Mouse (Mus musculus) forelimb bud, embryonic 11.5 days (tissue): ENCODE measurements around the gene Tmem39b.

Experiments
- DNase-seq: peaks from one replicate; pipeline ENCODE4 v3.0.0-alpha.2; 2012; ENCODE audit warnings: low read depth, low spot score

Tmem39b gene

GRCm38 (mm10) chr4:129683901-129684493 lies 12.6 kb downstream of the Tmem39b start:
- no peak for DNase-seq

GRCm38 (mm10) chr4:129681837-129682236 lies 14.8 kb downstream of the Tmem39b start:
- no peak for DNase-seq

GRCm38 (mm10) chr4:129672878-129673449 lies 23.7 kb downstream of the Tmem39b start:
- DNase-seq: no peak

- peak; percentile 88 for DNase-seq
Measured at GRCm38 (mm10) chr4:129672083-129672877, 24.4 kb downstream of the Tmem39b start, which contains the start of gene Kpna6. Gene Kpna6 (minus strand): TSS chr4:129672767.

GRCm38 (mm10) chr4:129671491-129672082 lies 25.1 kb downstream of the Tmem39b start:
- DNase-seq: peak; percentile 53

- DNase-seq: no peak
Measured at GRCm38 (mm10) chr4:129662255-129662813, 34.3 kb downstream of the Tmem39b start.

GRCm38 (mm10) chr4:129661584-129661983 lies 35.1 kb downstream of the Tmem39b start:
- no peak for DNase-seq

GRCm38 (mm10) chr4:129654770-129655169 lies 41.9 kb downstream of the Tmem39b start:
- DNase-seq: no peak

- DNase-seq: no peak
Measured at GRCm38 (mm10) chr4:129650359-129650758, 46.3 kb downstream of the Tmem39b start.

- DNase-seq: no peak
Measured at GRCm38 (mm10) chr4:129648656-129649055, 48.0 kb downstream of the Tmem39b start.

- no peak for DNase-seq
Measured at GRCm38 (mm10) chr4:129645204-129645603, 51.4 kb downstream of the Tmem39b start.

- no peak for DNase-seq
Measured at GRCm38 (mm10) chr4:129641756-129642155, 54.9 kb downstream of the Tmem39b start.

- peak; percentile 99 for DNase-seq
Measured at GRCm38 (mm10) chr4:129640638-129641467, 55.8 kb downstream of the Tmem39b start, which contains the start of gene Txlna. Gene Txlna (minus strand): TSS chr4:129641065.

- no peak for DNase-seq
Measured at GRCm38 (mm10) chr4:129640101-129640637, 56.5 kb downstream of the Tmem39b start.

GRCm38 (mm10) chr4:129639221-129639620 lies 57.4 kb downstream of the Tmem39b start:
- DNase-seq: no peak

GRCm38 (mm10) chr4:129633852-129634251 lies 62.8 kb downstream of the Tmem39b start:
- DNase-seq: no peak

- no peak for DNase-seq
Measured at GRCm38 (mm10) chr4:129631867-129632266, 64.8 kb downstream of the Tmem39b start.

GRCm38 (mm10) chr4:129630944-129631343 lies 65.7 kb downstream of the Tmem39b start:
- DNase-seq: no peak
